Mouse (Mus musculus) intestine, embryonic 16.5 days (tissue): ENCODE data around the gene Itgb5. TPM values are rescaled to one million over a fixed set of nuclear protein-coding genes. Genes with fewer than 3 reads are reported as not detected.

Experiments used
- ATAC-seq: fragments of 200-750 bp; cut with Nextera tagmentation; 2 replicates; pipeline ENCODE4 v1.8.0; 2017; ENCODE audit warnings: moderate TSS enrichment, moderate library complexity
- H3K27ac ChIP-seq: fragments of 300-500 bp; sonication (generic); 2 replicates; pipeline ENCODE4 v1.5.1; 2014; ENCODE audit warnings: mild to moderate bottlenecking, low read length
- H3K27me3 ChIP-seq: fragments of 300-500 bp; sonication (generic); replicated peaks from 2 replicates; pipeline ENCODE4 v1.6.1; 2014; ENCODE audit warnings: low read length, control low read depth, mixed read lengths; ENCODE audit not compliant: control insufficient read depth, insufficient read depth
- H3K36me3 ChIP-seq: fragments of 300-500 bp; sonication (generic); 2 replicates; pipeline ENCODE4 v1.6.1; 2014; ENCODE audit warnings: low read length, control low read depth; ENCODE audit not compliant: control insufficient read depth, insufficient read depth
- H3K4me1 ChIP-seq: fragments of 300-500 bp; sonication (generic); 2 replicates; pipeline ENCODE4 v1.6.1; 2014; ENCODE audit warnings: low read length, control low read depth, mixed read lengths; ENCODE audit not compliant: control insufficient read depth, insufficient read depth
- H3K4me2 ChIP-seq: fragments of 300-500 bp; sonication (generic); 2 replicates; pipeline ENCODE4 v1.6.1; 2014; ENCODE audit warnings: low read depth, low read length, control low read depth
- H3K4me3 ChIP-seq: fragments of 300-500 bp; sonication (generic); 2 replicates; pipeline ENCODE4 v1.5.1; 2014; ENCODE audit warnings: mild to moderate bottlenecking, low read length
- H3K9ac ChIP-seq: fragments of 300-500 bp; sonication (generic); 2 replicates; pipeline ENCODE4 v1.6.1; 2014; ENCODE audit warnings: low read depth, low read length
- H3K9me3 ChIP-seq: fragments of 300-500 bp; sonication (generic); 2 replicates; pipeline ENCODE4 v1.6.1; 2016; ENCODE audit warnings: low read length, control low read depth; ENCODE audit not compliant: control insufficient read depth
- WGBS: fragments of 180-500 bp; shearing (Covaris S2); extraction: QIAGEN DNeasy Blood & Tissue Kit; methylation state at CpG from one replicate; pipeline ENCODE4 v1.1.7; 2014; 5-methylcytosine and 5-hydroxymethylcytosine counted together
- polyA plus RNA-seq: library from polyadenylated mRNA; unstranded; fragments of >200 nt; fragmentation: Nextera tagmentation; extraction: Ambion mirVana; gene quantifications from 2 replicates; pipeline ENCODE4 v1.2.1, GENCODE M21; 2015

Gene Itgb5
- polyA plus RNA-seq, 1 experiment from 2014 or later, result 9.3 TPM

GRCm38 (mm10) chr16:33883046-33883975, 53.8 kb downstream of the Itgb5 start:
- 36% methylated on average over 16 of the region's 16 CpGs for WGBS
- 0 out of 2 replicates have a peak overlapping the region, but pooled peaks have one; percentile 1 for H3K9ac ChIP-seq
- H3K9me3 ChIP-seq, result no peaks in the 10 kb centered on the region
- H3K4me1 ChIP-seq, result peaks cover 57% of the 10 kb centered on the region
- no peak for ATAC-seq
- no peak overlapping the region for H3K4me3 ChIP-seq
- H3K27ac ChIP-seq, result peak overlapping the region; percentile 69
- H3K4me2 ChIP-seq, result no peak overlapping the region
- no peaks in the 10 kb centered on the region for H3K27me3 ChIP-seq
- no peaks in the 10 kb centered on the region for H3K36me3 ChIP-seq

GRCm38 (mm10) chr16:33884201-33884600, 54.7 kb downstream of the Itgb5 start:
- no peak for ATAC-seq
- WGBS, result 68% methylated on average over 5 of the region's 5 CpGs
- H3K9me3 ChIP-seq, result no peaks in the 10 kb centered on the region
- no peak overlapping the region for H3K4me2 ChIP-seq
- H3K9ac ChIP-seq, result no peak overlapping the region
- H3K4me3 ChIP-seq, result no peak overlapping the region
- H3K27ac ChIP-seq, result no peak overlapping the region; the same call in 1 of the 2 replicates
- no peaks in the 10 kb centered on the region for H3K27me3 ChIP-seq
- peaks cover 51% of the 10 kb centered on the region for H3K4me1 ChIP-seq
- H3K36me3 ChIP-seq, result no peaks in the 10 kb centered on the region

GRCm38 (mm10) chr16:33885021-33885471, 55.6 kb downstream of the Itgb5 start:
- 58% methylated on average over 11 of the region's 11 CpGs for WGBS
- Histone ChIP-seq H3K4me1 (peaks cover 50% of the 10 kb centered on the region), H3K27me3 (no peaks in the 10 kb centered on the region), H3K4me3 (no peak overlapping the region), H3K27ac (peak overlapping the region; percentile 85), H3K4me2 (no peak overlapping the region), H3K36me3 (no peaks in the 10 kb centered on the region), H3K9ac (no peak overlapping the region), H3K9me3 (no peaks in the 10 kb centered on the region)
- ATAC-seq, result no peak

GRCm38 (mm10) chr16:33885671-33886328, 56.3 kb downstream of the Itgb5 start:
- ATAC-seq, result peak; percentile 49
- peaks cover 55% of the 10 kb centered on the region for H3K4me1 ChIP-seq
- H3K4me2 ChIP-seq, result no peak overlapping the region
- H3K4me3 ChIP-seq, result no peak overlapping the region
- H3K36me3 ChIP-seq, result no peaks in the 10 kb centered on the region
- H3K27ac ChIP-seq, result peak overlapping the region; percentile 85
- H3K27me3 ChIP-seq, result no peaks in the 10 kb centered on the region
- no peak overlapping the region for H3K9ac ChIP-seq
- WGBS, result 76% methylated on average over 14 of the region's 14 CpGs
- H3K9me3 ChIP-seq, result no peaks in the 10 kb centered on the region

- Histone ChIP-seq H3K27me3 (no peaks in the 10 kb centered on the region), H3K4me1 (peaks cover 64% of the 10 kb centered on the region), H3K36me3 (no peaks in the 10 kb centered on the region), H3K9me3 (no peaks in the 10 kb centered on the region), H3K4me3 (no peak overlapping the region), H3K4me2 (peak overlapping the region; percentile 18), H3K9ac (0 out of 2 replicates have a peak overlapping the region, but pooled peaks have one; percentile 30), H3K27ac (peak overlapping the region; percentile 85)
- ATAC-seq, result peak; percentile 66
- WGBS, result 16% methylated on average over 6 of the region's 6 CpGs
Measured at GRCm38 (mm10) chr16:33886665-33887064, 57.2 kb downstream of the Itgb5 start.

GRCm38 (mm10) chr16:33887981-33888380, 58.5 kb downstream of the Itgb5 start:
- H3K9me3 ChIP-seq, result no peaks in the 10 kb centered on the region
- peaks cover 62% of the 10 kb centered on the region for H3K4me1 ChIP-seq
- WGBS, result 75% methylated on average over 2 of the region's 2 CpGs
- no peaks in the 10 kb centered on the region for H3K27me3 ChIP-seq
- ATAC-seq, result peak; percentile 49
- peak overlapping the region; percentile 79 for H3K27ac ChIP-seq
- no peak overlapping the region for H3K4me2 ChIP-seq
- no peaks in the 10 kb centered on the region for H3K36me3 ChIP-seq
- H3K4me3 ChIP-seq, result no peak overlapping the region
- 0 out of 2 replicates have a peak overlapping the region, but pooled peaks have one; percentile 21 for H3K9ac ChIP-seq

- 86% methylated on average over 13 of the region's 13 CpGs for WGBS
- Histone ChIP-seq H3K27ac (no peak overlapping the region), H3K4me2 (no peak overlapping the region), H3K27me3 (no peaks in the 10 kb centered on the region), H3K9ac (no peak overlapping the region), H3K36me3 (no peaks in the 10 kb centered on the region), H3K9me3 (no peaks in the 10 kb centered on the region), H3K4me3 (no peak overlapping the region), H3K4me1 (peaks cover 51% of the 10 kb centered on the region)
- ATAC-seq, result no peak
Measured at GRCm38 (mm10) chr16:33889000-33889607, 59.6 kb downstream of the Itgb5 start.

- WGBS, result 60% methylated on average over 8 of the region's 8 CpGs
- no peaks in the 10 kb centered on the region for H3K36me3 ChIP-seq
- H3K27me3 ChIP-seq, result no peaks in the 10 kb centered on the region
- no peak overlapping the region for H3K4me2 ChIP-seq
- H3K4me3 ChIP-seq, result no peak overlapping the region
- peak overlapping the region; percentile 68; the same call in 1 of the 2 replicates for H3K27ac ChIP-seq
- ATAC-seq, result no peak
- H3K9me3 ChIP-seq, result no peaks in the 10 kb centered on the region
- peaks cover 37% of the 10 kb centered on the region for H3K4me1 ChIP-seq
- no peak overlapping the region for H3K9ac ChIP-seq
Measured at GRCm38 (mm10) chr16:33891099-33891498, 61.6 kb downstream of the Itgb5 start.
